19 mouse cellular contexts compared by ENCODE assay signal in the genomic region with DNA sequence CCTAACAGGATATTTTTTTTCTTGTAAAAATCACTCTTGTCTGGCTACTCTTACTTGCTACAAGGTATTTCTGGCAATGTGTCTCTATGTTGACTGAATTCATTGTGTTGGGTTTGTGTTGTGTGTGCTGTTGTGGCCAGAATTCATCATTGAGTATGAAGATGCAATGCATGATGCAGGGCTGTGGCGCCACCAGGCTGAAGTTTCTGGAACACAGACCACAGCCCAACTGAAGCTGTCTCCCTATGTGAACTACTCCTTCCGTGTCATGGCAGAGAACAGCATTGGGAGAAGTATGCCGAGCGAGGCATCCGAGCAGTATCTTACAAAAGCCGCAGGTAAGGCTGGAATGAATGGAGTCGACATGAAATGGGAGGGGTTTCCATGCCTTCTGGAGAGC.
DNase-seq lines count a peak whose midpoint lies in the region; ATAC-seq and TF ChIP-seq lines count a peak whose summit lies in the region.
"Had no signal": no experiment of that assay in that cellular context is flagged by ENCODE, and none has a peak within 500 bp of the region (broad histone marks: within the 10 kb centered on the region; RNA-seq: fewer than 3 reads in every experiment).

No protein-coding gene starts in this region.

- H3K4me1 ChIP-seq in cerebellum, adult 2 months (ENCODE audit: control insufficient read depth, insufficient read depth, low read length): no peaks in the 10 kb centered on the region
- H3K4me1 ChIP-seq in intestine, postnatal 0 days (replicated peaks; ENCODE audit: control insufficient read depth, insufficient read depth, low read length): no peaks in the 10 kb centered on the region
- H3K4me1 ChIP-seq in intestine, embryonic 16.5 days (ENCODE audit: control insufficient read depth, insufficient read depth, low read length): no peaks in the 10 kb centered on the region
- no peaks in the 10 kb centered on the region for H3K4me1 ChIP-seq in lung, postnatal 0 days (ENCODE audit: insufficient read depth, low read depth, low read length)
- no peaks in the 10 kb centered on the region for H3K4me1 ChIP-seq in forebrain, embryonic 15.5 days
- H3K4me1 ChIP-seq: heart, embryonic 12.5 days; hindbrain, embryonic 13.5 days; liver, embryonic 12.5 days; neural tube, embryonic 13.5 days had no signal

- H3K4me3 ChIP-seq in cerebellum, adult 2 months (replicated peaks; ENCODE audit: insufficient read depth, low read depth, low read length): no peak overlapping the region
- no peak overlapping the region for H3K4me3 ChIP-seq in intestine, postnatal 0 days (ENCODE audit: low read depth, low read length)
- no peak overlapping the region for H3K4me3 ChIP-seq in intestine, embryonic 16.5 days (ENCODE audit: low read length)
- H3K4me3 ChIP-seq in lung, postnatal 0 days (ENCODE audit: low read depth, low read length): no peak overlapping the region
- no peak overlapping the region for H3K4me3 ChIP-seq in forebrain, embryonic 15.5 days
- H3K4me3 ChIP-seq: heart, embryonic 12.5 days; hindbrain, embryonic 13.5 days; liver, embryonic 12.5 days; neural tube, embryonic 13.5 days had no signal

- H3K27me3 ChIP-seq in cerebellum, adult 2 months (ENCODE audit: control insufficient read depth, insufficient read depth, low read length): no peaks in the 10 kb centered on the region
- no peaks in the 10 kb centered on the region for H3K27me3 ChIP-seq in intestine, postnatal 0 days (replicated peaks; ENCODE audit: control insufficient read depth, insufficient read depth, low read length)
- H3K27me3 ChIP-seq in intestine, embryonic 16.5 days (replicated peaks; ENCODE audit: control insufficient read depth, insufficient read depth, low read length): no peaks in the 10 kb centered on the region
- H3K27me3 ChIP-seq in lung, postnatal 0 days (replicated peaks; ENCODE audit: insufficient read depth, low read length): no peaks in the 10 kb centered on the region
- H3K27me3 ChIP-seq in forebrain, embryonic 15.5 days: no peaks in the 10 kb centered on the region
- H3K27me3 ChIP-seq: heart, embryonic 12.5 days; hindbrain, embryonic 13.5 days; liver, embryonic 12.5 days; neural tube, embryonic 13.5 days had no signal

- no peaks in the 10 kb centered on the region for H3K36me3 ChIP-seq in intestine, postnatal 0 days (ENCODE audit: control insufficient read depth, insufficient read depth)
- H3K36me3 ChIP-seq in intestine, embryonic 16.5 days (ENCODE audit: control insufficient read depth, insufficient read depth, low read length): no peaks in the 10 kb centered on the region
- no peaks in the 10 kb centered on the region for H3K36me3 ChIP-seq in lung, postnatal 0 days (ENCODE audit: insufficient read depth, low read length)
- peaks cover 39% of the 10 kb centered on the region for H3K36me3 ChIP-seq in forebrain, embryonic 15.5 days
- H3K36me3 ChIP-seq: G1E; heart, embryonic 12.5 days; liver, embryonic 12.5 days had no signal

- no peak for TF ChIP-seq EP300 in lung, postnatal 0 days (IDR thresholded peaks at IDR 0.05)

- WGBS in cerebellum, adult 2 months: 78% methylated on average over 7 of the region's 7 CpGs
- 85% methylated on average over 7 of the region's 7 CpGs for WGBS in intestine, postnatal 0 days
- 87% methylated on average over 7 of the region's 7 CpGs for WGBS in intestine, embryonic 16.5 days
- WGBS in lung, postnatal 0 days: 80% methylated on average over 7 of the region's 7 CpGs
- WGBS in forebrain, embryonic 15.5 days: 87% methylated on average over 7 of the region's 7 CpGs

- ATAC-seq in intestine, postnatal 0 days: no peak
- ATAC-seq in intestine, embryonic 16.5 days: no peak
- ATAC-seq in lung, postnatal 0 days: no peak
- 0 out of 2 replicates have a peak, but pooled peaks have one; percentile 48 for ATAC-seq in forebrain, embryonic 15.5 days (replicated peaks)
- ATAC-seq: liver, embryonic 12.5 days had no signal

- H3K9me3 ChIP-seq in intestine, postnatal 0 days (ENCODE audit: control insufficient read depth): no peaks in the 10 kb centered on the region
- H3K9me3 ChIP-seq in intestine, embryonic 16.5 days (ENCODE audit: control insufficient read depth, low read length): no peaks in the 10 kb centered on the region
- no peaks in the 10 kb centered on the region for H3K9me3 ChIP-seq in lung, postnatal 0 days (ENCODE audit: low read length)
- no peaks in the 10 kb centered on the region for H3K9me3 ChIP-seq in forebrain, embryonic 15.5 days
- H3K9me3 ChIP-seq: heart, embryonic 12.5 days; hindbrain, embryonic 13.5 days; liver, embryonic 12.5 days; neural tube, embryonic 13.5 days had no signal

- H3K9ac ChIP-seq in intestine, postnatal 0 days (ENCODE audit: low read depth, low read length): no peak overlapping the region
- H3K9ac ChIP-seq in intestine, embryonic 16.5 days (ENCODE audit: low read depth, low read length): no peak overlapping the region
- H3K9ac ChIP-seq in lung, postnatal 0 days (replicated peaks; ENCODE audit: low read depth): no peak overlapping the region
- no peak overlapping the region for H3K9ac ChIP-seq in forebrain, embryonic 15.5 days (replicated peaks)
- H3K9ac ChIP-seq: heart, embryonic 12.5 days; hindbrain, embryonic 13.5 days; liver, embryonic 12.5 days; neural tube, embryonic 13.5 days had no signal

- TF ChIP-seq POLR2A in cerebellum, adult 2 months (IDR thresholded peaks at IDR 0.05; ENCODE audit: borderline replicate concordance, insufficient read depth, low read length): no peak

- no peak overlapping the region for H3K27ac ChIP-seq in cerebellum, adult 2 months (ENCODE audit: insufficient read depth, low read length)
- no peak overlapping the region for H3K27ac ChIP-seq in intestine, postnatal 0 days (ENCODE audit: low read depth, low read length)
- H3K27ac ChIP-seq in intestine, embryonic 16.5 days (ENCODE audit: low read length): no peak overlapping the region
- H3K27ac ChIP-seq in lung, postnatal 0 days (ENCODE audit: low read length): no peak overlapping the region
- no peak overlapping the region for H3K27ac ChIP-seq in forebrain, embryonic 15.5 days (replicated peaks)
- H3K27ac ChIP-seq: hindbrain, embryonic 13.5 days; liver, embryonic 12.5 days; neural tube, embryonic 13.5 days had no signal

- TF ChIP-seq CTCF in cerebellum, adult 2 months (IDR thresholded peaks at IDR 0.05; ENCODE audit: borderline replicate concordance, insufficient read depth, low read depth, low read length): peak; percentile 42; the same call in 1 of the 2 replicates
- TF ChIP-seq CTCF in intestine, postnatal 0 days (IDR thresholded peaks at IDR 0.05; ENCODE audit: low read depth): peak; percentile 10; the same call in 1 of the 2 replicates
- TF ChIP-seq CTCF in lung, postnatal 0 days (IDR thresholded peaks at IDR 0.05): peak; percentile 58

- no peak for DNase-seq in cerebellum, adult 2 months
- DNase-seq in cerebellum, postnatal 36 days: no peak
- DNase-seq in lung, postnatal 0 days (ENCODE audit: low spot score): no peak
- no peak for DNase-seq in lung, adult 18-20 months
- no peak for DNase-seq in ovary, postnatal 10 days (ENCODE audit: low spot score)
- DNase-seq: adrenal gland, postnatal 14 days; cerebellum, adult 11 months; heart, adult 11 months; heart, postnatal 14 days; kidney, adult 11 months; right cerebral cortex, postnatal 25 days had no signal

- no peak overlapping the region for H3K4me2 ChIP-seq in intestine, postnatal 0 days (replicated peaks; ENCODE audit: low read depth)
- no peak overlapping the region for H3K4me2 ChIP-seq in intestine, embryonic 16.5 days (ENCODE audit: low read depth, low read length)
- H3K4me2 ChIP-seq in lung, postnatal 0 days (replicated peaks; ENCODE audit: low read depth, low read length): no peak overlapping the region
- H3K4me2 ChIP-seq in forebrain, embryonic 15.5 days (replicated peaks): no peak overlapping the region
- H3K4me2 ChIP-seq: heart, embryonic 12.5 days; hindbrain, embryonic 13.5 days; liver, embryonic 12.5 days; neural tube, embryonic 13.5 days had no signal
